Mouse (Mus musculus) ovary, postnatal 36 days (tissue): ENCODE results near the gene Ppp1r12b.
A peak's percentile ranks its signal among the peaks of the same experiment; 100 is the strongest.
"Not testable (repeated sequence)": the region's sequence is repeated elsewhere in the genome, so short reads cannot be mapped to it uniquely, and the experiment has no call there.

ENCODE experiments used
- DNase-seq: peaks from one replicate; pipeline ENCODE4 v3.0.0; 2022; ENCODE audit warnings: low spot score, mixed read lengths

Ppp1r12b gene

GRCm38 (mm10) chr1:134850361-134850760 lies 105.4 kb downstream of the Ppp1r12b start:
- no peak for DNase-seq

GRCm38 (mm10) chr1:134847851-134848250 lies 107.9 kb downstream of the Ppp1r12b start:
- no peak for DNase-seq

- peak; percentile 20 for DNase-seq
These were observed 109.3 kb downstream of the Ppp1r12b start for GRCm38 (mm10) chr1:134846295-134846988.

GRCm38 (mm10) chr1:134843369-134843768 lies 112.4 kb downstream of the Ppp1r12b start:
- no peak for DNase-seq

- DNase-seq: no peak
These were observed 118.7 kb downstream of the Ppp1r12b start for GRCm38 (mm10) chr1:134836909-134837480.

- not testable (repeated sequence) for DNase-seq
These were observed 124.9 kb downstream of the Ppp1r12b start for GRCm38 (mm10) chr1:134830881-134831280.

- no peak for DNase-seq
These were observed 126.1 kb downstream of the Ppp1r12b start for GRCm38 (mm10) chr1:134829635-134830034.

- no peak for DNase-seq
These were observed 130.8 kb downstream of the Ppp1r12b start for GRCm38 (mm10) chr1:134824896-134825295.

- no peak for DNase-seq
These were observed 131.9 kb downstream of the Ppp1r12b start for GRCm38 (mm10) chr1:134823842-134824241.

GRCm38 (mm10) chr1:134823323-134823722 lies 132.4 kb downstream of the Ppp1r12b start:
- no peak for DNase-seq

GRCm38 (mm10) chr1:134820882-134821281 lies 134.9 kb downstream of the Ppp1r12b start:
- DNase-seq: no peak

- DNase-seq: no peak
These were observed 136.5 kb downstream of the Ppp1r12b start for GRCm38 (mm10) chr1:134819196-134819595.

- DNase-seq: no peak
These were observed 137.0 kb downstream of the Ppp1r12b start for GRCm38 (mm10) chr1:134818716-134819115.

- no peak for DNase-seq
These were observed 137.7 kb downstream of the Ppp1r12b start for GRCm38 (mm10) chr1:134817916-134818595.

- DNase-seq: no peak
These were observed 138.6 kb downstream of the Ppp1r12b start for GRCm38 (mm10) chr1:134817120-134817519.

- DNase-seq: peak; percentile 60
These were observed 139.1 kb downstream of the Ppp1r12b start for GRCm38 (mm10) chr1:134816617-134817016.

GRCm38 (mm10) chr1:134815748-134816147 lies 140.0 kb downstream of the Ppp1r12b start:
- no peak for DNase-seq

GRCm38 (mm10) chr1:134805471-134805870 lies 150.3 kb downstream of the Ppp1r12b start:
- no peak for DNase-seq

GRCm38 (mm10) chr1:134804373-134804772 lies 151.4 kb downstream of the Ppp1r12b start:
- DNase-seq: no peak

GRCm38 (mm10) chr1:134803286-134804117 lies 152.2 kb downstream of the Ppp1r12b start:
- peak; percentile 64 for DNase-seq

- DNase-seq: no peak
These were observed 154.0 kb downstream of the Ppp1r12b start for GRCm38 (mm10) chr1:134801758-134802157.

GRCm38 (mm10) chr1:134796536-134796935 lies 159.2 kb downstream of the Ppp1r12b start:
- DNase-seq: no peak
